Mouse (Mus musculus) MEL (cell line): Measurements from ENCODE around the gene Cdip1. TPM values are rescaled to one million over a fixed set of nuclear protein-coding genes. Genes with fewer than 3 reads are reported as not detected.
A peak's percentile ranks its signal among the peaks of the same experiment; 100 is the strongest.

ENCODE experiments used
- DNase-seq: peaks from one replicate; pipeline ENCODE4 v3.0.0; 2011; ENCODE audit warnings: low read depth, low spot score
- H3K27ac ChIP-seq: 2 replicates; pipeline ENCODE4 v1.5.1; 2012; ENCODE audit warnings: low read depth, mild to moderate bottlenecking, control low read depth, low read length, moderate library complexity; ENCODE audit not compliant: control insufficient read depth
- H3K27me3 ChIP-seq, 2 experiments: fragments of 150-350 bp in 1 of 2; sonication (generic) in 1 of 2; 2 replicates each; pipeline ENCODE4 v1.6.1; 2012; ENCODE audit warnings: low read length in 2 of 2, mild to moderate bottlenecking in 2 of 2, improper control_type of control experiment in 1 of 2, moderate library complexity in 1 of 2; ENCODE audit not compliant: insufficient read depth in 2 of 2, control insufficient read depth in 1 of 2
- H3K36me3 ChIP-seq, 2 experiments: 2 replicates each; pipeline ENCODE4 v1.6.1; 2012 to 2014; ENCODE audit warnings: low read length in 2 of 2, improper control_type of control experiment in 1 of 2, inconsistent platforms in 1 of 2, mild to moderate bottlenecking in 1 of 2; ENCODE audit not compliant: insufficient read depth in 2 of 2, control insufficient read depth in 1 of 2
- H3K4me1 ChIP-seq, 2 experiments: fragments of 150-350 bp in 1 of 2; sonication (generic) in 1 of 2; 2 replicates each; pipeline ENCODE4 v1.6.1; 2012; ENCODE audit warnings: low read length in 2 of 2, improper control_type of control experiment in 1 of 2, mild to moderate bottlenecking in 1 of 2; ENCODE audit not compliant: insufficient read depth in 2 of 2, control insufficient read depth in 1 of 2
- H3K4me3 ChIP-seq, 2 experiments: fragments of 150-350 bp in 1 of 2; sonication (generic) in 1 of 2; 2 replicates each; pipeline ENCODE4 v1.5.1; 2012; ENCODE audit warnings: low read depth in 2 of 2, low read length in 2 of 2, mild to moderate bottlenecking in 2 of 2, moderate library complexity in 2 of 2, control low read depth in 1 of 2, improper control_type of control experiment in 1 of 2; ENCODE audit not compliant: control insufficient read depth in 1 of 2, insufficient read depth in 1 of 2
- H3K79me2 ChIP-seq: 2 replicates; pipeline ENCODE4 v1.6.1; 2012; ENCODE audit warnings: mild to moderate bottlenecking, low read length, moderate library complexity; ENCODE audit not compliant: control insufficient read depth, poor library complexity, insufficient read depth
- H3K9ac ChIP-seq: 2 replicates; pipeline ENCODE4 v1.6.1; 2012; ENCODE audit warnings: low read depth, mild to moderate bottlenecking, control low read depth, low read length, moderate library complexity; ENCODE audit not compliant: control insufficient read depth, poor library complexity, severe bottlenecking
- H3K9me3 ChIP-seq: fragments of 150-350 bp; sonication (generic); replicated peaks from 2 replicates; pipeline ENCODE4 v1.6.1; 2012; ENCODE audit warnings: mild to moderate bottlenecking, low read length, improper control_type of control experiment, moderate library complexity; ENCODE audit not compliant: insufficient read depth
- CHD1 ChIP-seq: IDR thresholded peaks from 2 replicates; pipeline ENCODE4 v1.6.1; 2012; ENCODE audit warnings: low read depth, mild to moderate bottlenecking, inconsistent platforms, low read length, improper control_type of control experiment
- CTCF ChIP-seq, 3 experiments: IDR thresholded peaks in 2 of 3; conservative IDR thresholded peaks in 1 of 3; 2 replicates each; pipeline ENCODE4 v1.5.1; 2011 to 2012; ENCODE audit warnings: low read length in 3 of 3, low read depth in 2 of 3, mild to moderate bottlenecking in 2 of 3, improper control_type of control experiment in 1 of 3, inconsistent platforms in 1 of 3, mixed read lengths in 1 of 3, moderate library complexity in 1 of 3; ENCODE audit not compliant: control insufficient read depth in 1 of 3, insufficient read depth in 1 of 3, poor library complexity in 1 of 3, severe bottlenecking in 1 of 3
- E2F4 ChIP-seq: IDR thresholded peaks from 2 replicates; pipeline ENCODE4 v1.6.1; 2011; ENCODE audit warnings: low read depth, low read length, improper control_type of control experiment, borderline replicate concordance
- ELF1 ChIP-seq: IDR thresholded peaks from 2 replicates; pipeline ENCODE4 v1.6.1; 2014; ENCODE audit warnings: low read depth, mild to moderate bottlenecking, inconsistent platforms, low read length, improper control_type of control experiment, moderate library complexity
- MYB ChIP-seq: IDR thresholded peaks from 2 replicates; pipeline ENCODE4 v1.6.1; 2011; ENCODE audit warnings: mild to moderate bottlenecking, low read depth, low read length, improper control_type of control experiment
- POLR2A ChIP-seq, 2 experiments: IDR thresholded peaks; 2 replicates each; pipeline ENCODE4 v1.6.1; 2011 to 2012; ENCODE audit warnings: low read length in 2 of 2, mild to moderate bottlenecking in 2 of 2, control low read depth in 1 of 2, improper control_type of control experiment in 1 of 2, low read depth in 1 of 2, moderate library complexity in 1 of 2; ENCODE audit not compliant: control insufficient read depth in 1 of 2, insufficient read depth in 1 of 2, poor library complexity in 1 of 2
- POLR2AphosphoS2 ChIP-seq: IDR thresholded peaks from 2 replicates; pipeline ENCODE4 v1.6.1; 2011; ENCODE audit warnings: low read length, improper control_type of control experiment
- RAD21 ChIP-seq: IDR thresholded peaks from 2 replicates; pipeline ENCODE4 v1.6.1; 2011; ENCODE audit warnings: mild to moderate bottlenecking, low read depth, low read length, improper control_type of control experiment
- RCOR1 ChIP-seq: IDR thresholded peaks from 2 replicates; pipeline ENCODE4 v1.6.1; 2012; ENCODE audit warnings: low read depth, mild to moderate bottlenecking, inconsistent platforms, low read length, improper control_type of control experiment
- SIN3A ChIP-seq: IDR thresholded peaks from 2 replicates; pipeline ENCODE4 v1.6.1; 2012; ENCODE audit warnings: low read length, improper control_type of control experiment, inconsistent platforms
- TCF12 ChIP-seq: IDR thresholded peaks from 2 replicates; pipeline ENCODE4 v1.6.1; 2014; ENCODE audit warnings: low read depth, mild to moderate bottlenecking, inconsistent platforms, low read length, improper control_type of control experiment, moderate library complexity
- UBTF ChIP-seq: IDR thresholded peaks from 2 replicates; pipeline ENCODE4 v1.6.1; 2012; ENCODE audit warnings: low read depth, mild to moderate bottlenecking, inconsistent platforms, low read length, improper control_type of control experiment, moderate library complexity, borderline replicate concordance; ENCODE audit not compliant: insufficient read depth
- USF2 ChIP-seq, 2 experiments: IDR thresholded peaks; 2 replicates each; pipeline ENCODE4 v1.6.1; 2011 to 2012; ENCODE audit warnings: improper control_type of control experiment in 2 of 2, low read length in 2 of 2, borderline replicate concordance in 1 of 2, inconsistent platforms in 1 of 2, low read depth in 1 of 2, mild to moderate bottlenecking in 1 of 2; ENCODE audit not compliant: insufficient read depth in 1 of 2
- ZNF384 ChIP-seq: IDR thresholded peaks from 2 replicates; pipeline ENCODE4 v1.6.1; 2012; ENCODE audit warnings: low read depth, mild to moderate bottlenecking, inconsistent platforms, low read length, improper control_type of control experiment
- polyA plus RNA-seq, 2 experiments: library from polyadenylated mRNA; stranded (reverse) in 1 of 2; unstranded in 1 of 2; fragments of >175 nt in 1 of 2; fragments of >200 nt in 1 of 2; gene quantifications; 2 replicates each; pipeline versions ENCODE4 v1.2.1 to v1.2.4; 2012; ENCODE audit warnings: low replicate concordance in 2 of 2, low read depth in 1 of 2; ENCODE audit not compliant: insufficient read length in 2 of 2, insufficient read depth in 1 of 2, missing spikeins in 1 of 2
- total RNA-seq: library from RNA; depleted of rRNA; stranded (reverse); fragments of 300-350 nt; gene quantifications from 2 replicates; pipeline ENCODE4 v1.2.3, GENCODE M21; 2012

The Cdip1 gene
- total and polyA plus RNA-seq, 3 experiments: 24.8 to 97.8 (median 32.8) TPM

GRCm38 (mm10) chr16:4727526-4727925, 62.6 kb downstream of the Cdip1 start:
- TF ChIP-seq RCOR1 (no peak), UBTF (no peak), SIN3A (no peak), CHD1 (no peak), TCF12 (no peak), CTCF (IDR thresholded peaks at IDR 0.05 in 2 of 3, conservative IDR thresholded peaks at IDR 0.05 in 1 of 3; ENCODE audit: control insufficient read depth in 1 of 3, insufficient read depth in 1 of 3, low read depth in 2 of 3, low read length in 3 of 3, poor library complexity in 1 of 3, severe bottlenecking in 1 of 3) (no peak), POLR2AphosphoS2 (no peak), E2F4 (no peak), USF2 (IDR thresholded peaks at IDR 0.05; ENCODE audit: borderline replicate concordance in 1 of 2, insufficient read depth in 1 of 2, low read depth in 1 of 2, low read length in 2 of 2) (no peak), MYB (no peak), RAD21 (no peak)
- Histone ChIP-seq H3K27me3 (no peaks in the 10 kb centered on the region), H3K79me2 (peaks cover 29% of the 10 kb centered on the region), H3K4me1 (peaks cover 7 to 15% of the 10 kb centered on the region in 2 experiments), H3K36me3 (peaks cover 0 to 27% of the 10 kb centered on the region in 2 experiments; a peak in 3 of 4 replicates), H3K4me3 (no peak overlapping the region; a peak in 1 of 4 replicates), H3K9me3 (no peaks in the 10 kb centered on the region), H3K27ac (no peak overlapping the region), H3K9ac (peak overlapping the region; percentile 16; the same call in 1 of the 2 replicates)
- no peak for DNase-seq

GRCm38 (mm10) chr16:4726528-4727128, 63.5 kb downstream of the Cdip1 start:
- TF ChIP-seq POLR2A (IDR thresholded peaks at IDR 0.05; ENCODE audit: control insufficient read depth in 1 of 2, insufficient read depth in 1 of 2, low read depth in 1 of 2, low read length in 2 of 2, poor library complexity in 1 of 2) (0 out of 4 replicates have a peak, but pooled peaks of 1 of the 2 experiments have one; percentile 36), ELF1 (no peak), ZNF384 (no peak)
- TF ChIP-seq, all 39 proteins: peak for 1
- peaks cover 0 to 29% of the 10 kb centered on the region in 2 experiments; a peak in 2 of 4 replicates for H3K36me3 ChIP-seq
- DNase-seq: no peak
- H3K27ac ChIP-seq: peak overlapping the region; percentile 41
- H3K9ac ChIP-seq: peak overlapping the region; percentile 94
- H3K4me3 ChIP-seq: peak overlapping the region; percentile 79 to 95
- peaks cover 7 to 17% of the 10 kb centered on the region in 2 experiments for H3K4me1 ChIP-seq
- H3K27me3 ChIP-seq: no peaks in the 10 kb centered on the region
- H3K9me3 ChIP-seq: no peaks in the 10 kb centered on the region
- H3K79me2 ChIP-seq: peaks cover 27% of the 10 kb centered on the region
